Mouse (Mus musculus) macrophage (primary cell): Measurements from ENCODE around the gene Exoc6. TPM values are rescaled to one million over a fixed set of nuclear protein-coding genes. Genes with fewer than 3 reads are reported as not detected.
"Not testable (repeated sequence)": the region's sequence is repeated elsewhere in the genome, so short reads cannot be mapped to it uniquely, and the experiment has no call there.

ENCODE experiments used
- H3K27ac ChIP-seq: fragments of 350-480 bp; formaldehyde crosslinking; 2 replicates; pipeline ENCODE4 v1.9.0; 2021
- H3K36me3 ChIP-seq: fragments of 350-480 bp; formaldehyde crosslinking; 2 replicates; pipeline ENCODE4 v1.9.0; 2021; ENCODE audit errors: inconsistent target
- H3K4me3 ChIP-seq: fragments of 350-480 bp; formaldehyde crosslinking; 2 replicates; pipeline ENCODE4 v1.9.0; 2021; ENCODE audit errors: inconsistent target
- H3K79me2 ChIP-seq: fragments of 350-480 bp; formaldehyde crosslinking; 2 replicates; pipeline ENCODE4 v1.9.0; 2021; ENCODE audit errors: inconsistent target
- WGBS: methylation state at CpG from one replicate; pipeline ENCODE4 v1.1.7; 2026; ENCODE audit warnings: inconsistent platforms; ENCODE audit not compliant: missing documents; 5-methylcytosine and 5-hydroxymethylcytosine counted together
- polyA plus RNA-seq: library from polyadenylated mRNA; stranded (reverse); fragments of 250-400 nt; gene quantifications from 3 replicates; pipeline ENCODE4 v1.2.4, GENCODE M21; 2018; ENCODE audit warnings: inconsistent platforms
- total RNA-seq, 78 experiments: library from RNA; depleted of rRNA; stranded (reverse); fragments of 250-400 nt; gene quantifications; 1 replicate in 9 of 78; 2 replicates in 24 of 78; 3 replicates in 43 of 78; 4 replicates in 2 of 78; pipeline ENCODE4 v1.2.4; 2018; ENCODE audit warnings: inconsistent platforms in 56 of 78

Exoc6 gene
- total RNA-seq (2018; cell fraction: chromatin; rRNA removed): 10 to 100 TPM in 21 of 26 experiments, 1 to 10 TPM in 5; 4.4 to 54.4 (median 39.2) TPM
- total RNA-seq (2018; cell fraction: cytosol; rRNA removed): 10 to 100 TPM; 11.9 to 25.9 (median 22.5) TPM
- 10 to 100 TPM in 23 of 26 experiments, 1 to 10 TPM in 3; 7.6 to 46.1 (median 27.1) TPM for total RNA-seq (2018; cell fraction: nucleus; rRNA removed)
- 15.2 to 19.8 TPM (median 17.5 TPM) in 3 replicates for polyA plus RNA-seq

- peaks cover 42% of the 10 kb centered on the region for H3K79me2 ChIP-seq
- H3K36me3 ChIP-seq: no peaks in the 10 kb centered on the region
- WGBS: 3% methylated on average over 63 of the region's 89 CpGs
- H3K27ac ChIP-seq: peak within 1 kb of the TSS; percentile 29; the same call in 1 of the 2 replicates
- peak within 1 kb of the TSS; percentile 67 for H3K4me3 ChIP-seq
Observed at GRCm38 (mm10) chr19:37550101-37551039, at the start of gene Exoc6. Gene Exoc6 (plus strand): TSS chr19:37550418.

DNA sequence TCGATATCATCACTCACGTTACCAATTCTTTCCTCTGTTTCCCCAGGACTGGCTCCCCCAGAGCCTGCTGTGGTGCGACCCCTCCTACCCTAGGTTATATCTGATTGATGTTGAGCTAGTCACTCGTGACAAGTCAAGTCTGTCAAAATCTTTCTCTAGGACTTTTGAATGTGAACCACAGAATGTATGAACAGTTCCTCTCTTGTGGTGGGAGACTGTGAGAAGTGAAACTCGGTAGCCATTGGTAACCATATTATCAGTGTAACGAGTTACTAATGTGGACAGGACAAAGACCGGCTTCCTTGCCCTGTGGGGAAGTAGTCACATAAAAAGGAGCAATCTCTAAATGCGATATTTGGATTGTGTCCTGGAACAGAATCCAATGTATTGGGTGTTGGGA lies 47.2 kb upstream of the Exoc6 start:
- Histone ChIP-seq H3K4me3 (no peak overlapping the region), H3K36me3 (no peaks in the 10 kb centered on the region), H3K27ac (peak overlapping the region; percentile 52), H3K79me2 (no peaks in the 10 kb centered on the region)
- WGBS: 5% methylated on average over 8 of the region's 8 CpGs

DNA sequence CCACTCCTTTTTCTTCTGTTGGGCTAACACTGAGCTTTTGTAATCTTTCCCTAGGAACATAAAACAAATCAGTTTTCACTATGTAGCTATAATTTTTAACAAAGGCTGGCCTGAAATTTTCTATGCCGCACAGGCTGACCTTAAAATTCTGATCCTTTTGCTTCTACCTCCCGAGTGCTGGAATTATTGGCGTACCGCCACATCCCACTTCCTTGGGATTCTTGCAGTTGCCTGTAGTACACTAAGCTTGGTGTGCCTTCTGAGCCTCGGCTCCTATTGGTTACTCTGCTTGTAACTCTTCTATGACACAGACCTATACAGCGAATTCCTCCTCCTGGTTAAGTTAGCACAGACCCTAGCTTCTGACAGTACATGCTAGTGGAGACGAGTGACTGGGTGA lies 44.2 kb upstream of the Exoc6 start:
- H3K4me3 ChIP-seq: no peak overlapping the region
- no peaks in the 10 kb centered on the region for H3K36me3 ChIP-seq
- H3K79me2 ChIP-seq: no peaks in the 10 kb centered on the region
- 94% methylated on average over 7 of the region's 7 CpGs for WGBS
- no peak overlapping the region for H3K27ac ChIP-seq

DNA sequence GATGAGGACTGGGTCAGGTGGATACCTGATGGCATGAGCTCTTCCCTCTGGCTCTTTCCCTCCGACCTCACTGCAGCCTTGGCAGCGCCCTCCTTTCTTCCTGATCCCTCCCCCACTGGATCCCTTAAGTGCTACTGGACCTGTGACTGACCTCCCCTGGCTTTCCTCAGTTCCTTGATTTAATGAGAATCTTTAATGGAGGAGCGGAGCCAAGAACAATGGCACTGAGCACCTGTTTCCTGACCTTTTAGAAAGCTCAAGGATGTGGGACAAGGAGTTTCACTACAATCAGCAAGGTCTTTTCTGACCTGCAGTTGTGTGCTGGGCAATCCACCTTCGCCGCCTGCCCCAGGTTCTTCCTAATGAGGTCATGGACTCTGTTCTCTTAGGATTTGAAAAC lies 43.6 kb upstream of the Exoc6 start:
- Histone ChIP-seq H3K27ac (no peak overlapping the region), H3K4me3 (no peak overlapping the region), H3K79me2 (no peaks in the 10 kb centered on the region), H3K36me3 (no peaks in the 10 kb centered on the region)
- 89% methylated on average over 5 of the region's 5 CpGs for WGBS

- WGBS: 5% methylated on average over 10 of the region's 11 CpGs
- H3K27ac ChIP-seq: no peak overlapping the region
- H3K79me2 ChIP-seq: no peaks in the 10 kb centered on the region
- H3K4me3 ChIP-seq: no peak overlapping the region
- no peaks in the 10 kb centered on the region for H3K36me3 ChIP-seq
Observed at GRCm38 (mm10) chr19:37509725-37510124, 40.5 kb upstream of the Exoc6 start.

DNA sequence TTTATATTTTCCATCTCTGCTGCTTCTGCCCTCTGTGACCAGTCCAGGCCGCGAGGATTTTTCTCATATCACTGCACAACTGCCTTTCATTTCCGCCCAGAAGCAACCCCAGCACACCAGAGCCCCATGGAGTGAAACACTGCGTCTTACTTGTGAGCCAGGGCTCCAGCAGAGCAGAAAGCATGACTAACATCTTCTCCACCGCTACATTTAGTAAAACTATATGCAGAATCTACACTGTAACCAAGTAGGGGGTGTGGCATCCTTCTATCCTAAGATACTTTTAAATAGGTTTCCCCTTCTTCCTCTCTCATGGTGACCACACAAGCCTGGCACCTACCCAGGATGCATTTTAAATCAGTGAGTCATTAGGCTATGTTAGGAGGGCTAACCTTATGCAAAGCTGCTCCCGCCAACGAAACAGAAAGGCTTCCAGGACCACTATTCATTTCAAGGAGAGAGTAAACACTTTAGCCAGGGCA lies 35.4 kb upstream of the Exoc6 start:
- peak overlapping the region; percentile 7; the same call in 1 of the 2 replicates for H3K4me3 ChIP-seq
- H3K79me2 ChIP-seq: no peaks in the 10 kb centered on the region
- peak overlapping the region; percentile 46 for H3K27ac ChIP-seq
- H3K36me3 ChIP-seq: no peaks in the 10 kb centered on the region
- 8% methylated on average over 7 of the region's 7 CpGs for WGBS

DNA sequence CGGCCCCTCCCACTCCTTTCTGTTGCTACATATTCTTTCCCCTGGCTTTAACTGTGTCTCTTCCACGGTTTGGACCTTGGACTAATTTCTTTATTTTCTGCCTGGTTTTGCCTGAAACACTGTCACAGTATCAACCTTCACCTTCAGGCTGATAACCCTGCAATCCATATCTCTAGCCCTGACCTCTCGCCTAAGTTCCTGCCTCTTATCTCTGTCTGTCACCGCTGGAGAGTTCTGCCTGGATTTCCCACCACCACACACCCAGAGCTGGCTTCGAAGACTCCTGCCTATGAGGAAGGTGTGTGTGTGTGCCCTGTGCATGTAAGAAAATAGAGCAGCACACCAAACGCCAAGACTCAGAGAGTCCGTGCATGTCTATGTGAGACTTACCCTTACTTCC lies 32.8 kb upstream of the Exoc6 start:
- no peak overlapping the region for H3K27ac ChIP-seq
- H3K36me3 ChIP-seq: no peaks in the 10 kb centered on the region
- 47% methylated on average over 7 of the region's 7 CpGs for WGBS
- no peak overlapping the region for H3K4me3 ChIP-seq
- H3K79me2 ChIP-seq: no peaks in the 10 kb centered on the region

GRCm38 (mm10) chr19:37520740-37521433 lies 29.3 kb upstream of the Exoc6 start:
- H3K27ac ChIP-seq: no peak overlapping the region
- H3K36me3 ChIP-seq: no peaks in the 10 kb centered on the region
- 88% methylated on average over 18 of the region's 18 CpGs for WGBS
- H3K4me3 ChIP-seq: no peak overlapping the region
- H3K79me2 ChIP-seq: no peaks in the 10 kb centered on the region

DNA sequence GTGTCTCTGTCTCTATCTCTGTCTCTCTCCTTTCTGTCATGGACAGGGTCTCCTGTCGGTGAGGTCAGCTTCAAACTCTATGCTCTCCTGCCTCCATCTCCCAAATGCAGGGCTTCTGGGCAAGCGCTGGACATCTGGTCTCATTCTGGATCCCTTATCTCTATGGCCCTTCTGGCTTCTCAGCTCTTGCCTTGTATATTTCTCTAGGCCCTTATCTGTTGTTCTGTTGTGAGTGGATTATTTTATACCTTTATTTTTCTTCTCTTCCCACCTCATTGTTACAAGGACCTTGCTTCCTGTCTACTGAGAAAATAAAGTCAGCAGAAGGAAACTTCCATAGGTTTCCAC lies 28.8 kb upstream of the Exoc6 start:
- Histone ChIP-seq H3K36me3 (no peaks in the 10 kb centered on the region), H3K4me3 (no peak overlapping the region), H3K79me2 (no peaks in the 10 kb centered on the region), H3K27ac (no peak overlapping the region)
- WGBS: 94% methylated on average over 2 of the region's 2 CpGs

DNA sequence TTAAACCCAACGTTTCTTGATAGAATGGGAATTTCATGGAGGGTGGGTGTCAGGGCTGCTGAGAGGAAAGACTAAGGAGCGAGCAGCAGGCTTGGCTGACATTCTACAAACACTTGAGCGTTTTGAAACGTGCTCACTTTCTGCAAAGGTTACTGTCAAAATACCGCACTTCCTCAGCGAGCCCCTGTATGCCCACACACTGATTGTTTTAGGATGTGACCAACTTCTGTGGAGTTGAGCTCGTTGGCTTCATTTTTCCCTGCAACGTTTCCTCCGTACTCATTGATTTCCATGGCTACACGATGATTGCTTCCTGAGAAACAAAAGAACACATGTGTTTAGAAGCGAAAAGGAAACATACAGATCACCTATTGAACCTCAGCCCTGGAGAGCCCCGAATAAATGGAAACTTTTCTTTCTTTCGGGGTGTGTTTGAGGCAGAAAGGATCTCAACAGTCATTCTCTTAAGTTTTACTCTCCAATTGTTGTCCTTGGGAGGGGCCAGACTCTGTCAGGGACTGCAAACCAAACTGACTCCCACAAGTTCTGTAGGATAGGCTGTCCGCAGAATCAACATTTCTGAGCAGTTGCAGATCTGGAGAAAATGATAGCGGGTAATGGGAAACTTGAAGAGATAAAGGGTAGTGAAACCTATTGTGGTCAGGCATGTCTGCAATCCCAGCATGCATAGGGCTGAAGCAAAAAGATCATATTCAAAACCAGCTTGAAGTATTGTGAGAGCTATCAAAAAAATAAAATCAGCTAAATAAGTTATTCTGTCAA lies 26.7 kb upstream of the Exoc6 start:
- Histone ChIP-seq H3K36me3 (no peaks in the 10 kb centered on the region), H3K79me2 (no peaks in the 10 kb centered on the region), H3K27ac (peak overlapping the region; percentile 22; the same call in 1 of the 2 replicates), H3K4me3 (peak overlapping the region; percentile 6; the same call in 1 of the 2 replicates)
- 6% methylated on average over 15 of the region's 15 CpGs for WGBS

DNA sequence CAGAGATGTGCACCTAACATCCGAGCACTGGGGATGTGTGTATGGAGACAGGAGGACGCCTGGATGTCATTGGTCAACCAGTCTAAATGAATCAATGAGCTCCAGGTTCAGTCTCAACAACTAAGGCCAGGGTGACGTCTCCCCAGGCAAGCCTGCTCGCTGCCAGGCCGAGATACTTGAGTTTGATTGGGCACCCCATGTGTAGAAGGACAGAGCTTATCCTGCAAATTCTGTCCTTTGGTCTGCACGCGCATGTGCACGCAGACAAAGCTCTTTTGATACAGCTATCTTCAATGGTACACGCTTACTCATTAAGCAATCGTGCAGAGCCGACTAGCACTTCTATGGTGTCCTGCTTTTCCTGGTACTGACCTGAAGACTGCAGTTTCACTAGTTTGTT lies 24.3 kb upstream of the Exoc6 start:
- Histone ChIP-seq H3K27ac (no peak overlapping the region), H3K79me2 (no peaks in the 10 kb centered on the region)
- WGBS: 94% methylated on average over 11 of the region's 11 CpGs

DNA sequence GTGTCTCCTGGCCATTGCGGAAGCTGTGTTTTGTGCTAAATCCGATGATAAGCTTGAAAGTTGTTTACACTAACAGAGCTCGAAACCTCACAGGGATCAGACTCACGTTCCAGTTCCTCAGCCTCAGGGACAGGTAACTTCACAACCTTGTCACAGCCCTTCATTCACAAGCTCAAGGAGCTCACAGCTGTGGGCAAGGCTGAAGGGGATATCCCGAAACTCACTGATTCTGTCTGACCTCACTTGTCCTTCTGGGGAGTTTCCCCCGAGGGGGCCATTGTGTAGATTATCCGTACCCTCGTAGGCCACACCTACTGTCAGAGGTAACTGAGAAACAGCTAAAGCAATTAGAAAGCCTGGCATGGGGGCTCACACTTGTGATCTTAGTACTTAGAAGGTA lies 23.4 kb upstream of the Exoc6 start:
- WGBS: 63% methylated on average over 8 of the region's 8 CpGs
- Histone ChIP-seq H3K4me3 (no peak overlapping the region), H3K79me2 (no peaks in the 10 kb centered on the region), H3K36me3 (no peaks in the 10 kb centered on the region), H3K27ac (no peak overlapping the region)

More for the DNA sequence above, 24.3 kb upstream of the Exoc6 start:
- no peak overlapping the region for H3K4me3 ChIP-seq
- no peaks in the 10 kb centered on the region for H3K36me3 ChIP-seq

GRCm38 (mm10) chr19:37527736-37528135 lies 22.5 kb upstream of the Exoc6 start:
- 96% methylated on average over 2 of the region's 3 CpGs for WGBS
- H3K36me3 ChIP-seq: not testable (repeated sequence)

DNA sequence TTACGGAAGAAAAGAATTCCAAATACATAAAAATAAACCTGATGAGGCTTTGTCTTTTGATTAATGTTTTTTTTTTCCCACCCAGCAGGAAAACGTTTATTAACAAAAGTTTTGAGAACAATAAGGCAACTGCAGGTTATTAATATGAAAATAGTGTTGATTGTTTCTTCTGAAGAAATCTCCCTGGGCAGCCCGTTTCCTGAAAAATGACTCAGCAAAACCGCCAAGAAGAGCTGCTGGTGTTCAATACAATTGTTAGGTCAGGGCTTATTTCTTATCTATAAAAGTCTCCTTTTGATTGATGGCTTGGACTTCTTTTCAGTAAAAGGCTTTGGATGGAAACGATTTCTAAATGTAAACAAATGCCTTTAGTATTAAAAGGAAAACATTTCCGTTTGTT lies 21.6 kb upstream of the Exoc6 start:
- Histone ChIP-seq H3K27ac (no peak overlapping the region; the same call in 1 of the 2 replicates), H3K36me3 (no peaks in the 10 kb centered on the region), H3K4me3 (no peak overlapping the region), H3K79me2 (no peaks in the 10 kb centered on the region)
- 22% methylated on average over 6 of the region's 6 CpGs for WGBS

More at GRCm38 (mm10) chr19:37527736-37528135, 22.5 kb upstream of the Exoc6 start:
- H3K4me3 ChIP-seq, H3K27ac ChIP-seq, H3K79me2 ChIP-seq: not testable (repeated sequence)
